Mouse (Mus musculus) ES-E14 (cell line): ENCODE measurements around the gene Dynlt1a.
"Not testable (repeated sequence)": the region's sequence is repeated elsewhere in the genome, so short reads cannot be mapped to it uniquely, and the experiment has no call there.

Experiments used
- CHD2 ChIP-seq: IDR thresholded peaks from 2 replicates; pipeline ENCODE4 v1.6.1; 2014; ENCODE audit warnings: mild to moderate bottlenecking, low read depth, low read length, inconsistent platforms
- HCFC1 ChIP-seq: IDR thresholded peaks from 2 replicates; pipeline ENCODE4 v1.6.1; 2012; ENCODE audit warnings: low read length, inconsistent platforms, borderline replicate concordance; ENCODE audit not compliant: insufficient read depth

- not testable (repeated sequence) for TF ChIP-seq HCFC1, CHD2
Observed at GRCm38 (mm10) chr17:6286169-6286568, 31.1 kb downstream of the Dynlt1a start.
